Mouse (Mus musculus): ENCODE measurements at regions not wholly inside any gene's neighbourhood (a gene's known extent, or its start where the extent isn't known, plus 50 kb on each side); places are given as distances from the start of the nearest gene placed in this dataset.

DNA sequence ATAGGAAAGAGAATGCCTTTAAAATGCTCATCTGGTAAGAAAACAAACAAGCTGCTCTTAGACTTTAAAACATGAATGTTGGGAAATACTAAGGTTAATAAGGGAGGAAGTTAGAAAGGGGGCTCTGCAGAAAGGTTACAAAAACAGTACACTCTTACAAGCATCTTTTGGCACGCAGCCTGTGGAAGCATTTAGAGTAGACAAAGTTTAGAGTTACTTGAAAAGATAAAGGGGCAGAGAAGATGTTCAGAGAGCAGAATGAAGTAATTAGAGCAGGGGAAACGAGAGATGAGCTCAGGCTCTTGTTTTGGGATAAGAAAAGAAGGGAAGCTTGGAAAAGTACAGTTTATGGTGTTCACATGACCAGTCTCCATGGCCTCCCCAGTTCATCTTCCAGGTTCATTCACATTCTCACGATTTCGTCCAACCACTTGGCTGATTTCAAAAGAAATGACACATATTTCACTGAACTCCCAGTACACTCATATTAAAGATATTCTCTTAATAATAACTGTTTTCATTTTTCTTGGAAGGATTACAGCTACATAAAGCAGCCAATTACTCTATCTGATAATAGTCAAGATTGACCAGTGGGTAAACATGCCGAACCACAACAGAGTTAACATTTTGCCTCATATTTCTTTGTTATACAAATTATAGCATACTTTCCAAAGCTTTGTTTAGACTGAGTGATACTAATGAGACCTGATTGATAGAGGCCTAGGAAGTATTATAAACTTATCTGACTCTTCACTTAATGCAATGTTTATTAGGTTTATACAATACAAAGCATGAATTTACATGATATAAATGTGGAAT lies 1404.2 kb upstream of the Zeb2 start:
- TF ChIP-seq CTCF (IDR thresholded peaks at IDR 0.05; ENCODE audit: low read depth, low read length): no peak
- no peak for TF ChIP-seq POLR2A (IDR thresholded peaks at IDR 0.05; ENCODE audit: borderline replicate concordance, low read depth, low read length)

Data from bone marrow macrophage, adult 2 months (primary cell).